Mouse (Mus musculus) adrenal gland, adult 2 months (tissue): Measurements from ENCODE around the gene Anxa5. TPM values are rescaled to one million over a fixed set of nuclear protein-coding genes. Genes with fewer than 3 reads are reported as not detected.

Source experiments
- DNase-seq: peaks from one replicate; pipeline ENCODE4 v3.0.0; 2021
- polyA plus RNA-seq: library from polyadenylated mRNA; depleted of rRNA; stranded (reverse); fragments of >200 nt; gene quantifications from 2 replicates; pipeline ENCODE4 v1.2.3, GENCODE M21; 2012
- total RNA-seq, 2 experiments: library from RNA; stranded (reverse); gene quantifications; 2 replicates each; pipeline ENCODE4 v1.2.3; 2021

Anxa5 gene
- total and polyA plus RNA-seq, 3 experiments, result 670 to 1,314 (median 728) TPM

DNA sequence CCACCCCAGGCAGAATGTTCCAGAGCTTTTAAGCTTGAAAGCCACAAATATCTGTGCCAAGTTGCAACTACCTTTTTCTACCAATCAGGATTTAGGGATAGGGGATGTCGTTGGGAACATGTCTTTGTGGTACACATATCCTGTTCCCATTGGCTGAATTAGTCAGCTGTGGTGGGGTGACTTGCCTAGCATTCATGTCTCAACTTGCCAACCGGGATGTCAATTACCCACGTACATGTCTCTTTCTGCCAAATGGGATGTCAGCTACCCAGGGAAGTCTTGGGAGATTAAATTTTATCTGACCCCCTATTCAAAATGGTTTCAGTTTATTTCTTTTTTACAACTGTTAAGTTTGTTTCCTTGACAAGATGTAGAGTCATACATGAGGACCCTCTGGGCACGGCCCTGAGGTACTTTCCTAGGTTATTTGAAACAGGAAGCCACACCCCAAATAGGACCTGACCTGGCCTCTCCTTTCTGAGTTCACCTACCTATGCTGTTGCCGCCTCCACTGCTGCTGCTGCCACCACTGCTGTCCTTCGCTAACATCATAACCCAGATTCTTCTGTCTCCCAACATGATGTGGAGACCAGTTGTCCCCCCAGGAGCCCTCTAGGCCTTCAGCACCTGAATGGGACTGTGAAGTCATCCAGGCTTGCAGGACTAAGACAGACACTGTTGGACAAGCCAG, 13.3 kb upstream of the Anxa5 start:
- no peak for DNase-seq

DNA sequence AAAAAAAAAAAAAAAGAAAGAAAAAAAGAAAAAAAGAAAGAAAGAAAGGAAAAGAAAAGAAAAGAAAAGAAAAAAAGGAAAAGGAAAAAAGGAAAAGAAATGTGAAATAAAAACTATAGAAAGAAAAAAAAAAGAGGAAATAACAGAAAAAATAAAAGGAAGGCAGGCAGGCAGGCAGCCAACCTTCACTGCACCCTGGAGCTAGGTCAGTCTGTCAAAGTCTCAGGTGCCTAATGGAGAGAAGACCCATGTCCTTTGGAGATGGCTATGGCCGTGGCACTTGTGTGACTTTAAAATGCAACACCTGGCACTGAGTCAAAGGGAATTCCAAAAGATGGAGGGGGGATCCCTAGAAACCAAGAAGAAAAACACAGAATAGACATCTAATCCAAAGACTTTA, 12.7 kb upstream of the Anxa5 start:
- no peak for DNase-seq

DNA sequence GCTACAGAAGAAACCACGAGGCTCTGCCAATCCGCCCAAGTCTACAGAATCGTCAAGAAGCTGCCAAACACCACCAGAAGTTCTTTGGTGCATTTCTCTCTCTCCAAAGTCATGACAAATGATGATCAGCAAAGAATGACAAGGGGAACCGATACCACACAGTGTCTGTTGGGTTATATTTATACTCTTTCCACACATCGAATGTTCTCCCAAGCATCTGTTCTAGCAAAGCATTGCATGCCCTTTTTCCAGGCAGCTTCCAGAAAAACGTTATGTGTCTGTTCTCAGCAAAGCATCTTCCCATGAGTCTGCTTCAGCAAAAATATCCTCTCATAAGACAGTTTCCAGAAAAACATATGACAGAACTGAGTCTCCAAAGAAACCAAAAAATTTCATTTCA, 11.2 kb upstream of the Anxa5 start:
- DNase-seq, result no peak

DNA sequence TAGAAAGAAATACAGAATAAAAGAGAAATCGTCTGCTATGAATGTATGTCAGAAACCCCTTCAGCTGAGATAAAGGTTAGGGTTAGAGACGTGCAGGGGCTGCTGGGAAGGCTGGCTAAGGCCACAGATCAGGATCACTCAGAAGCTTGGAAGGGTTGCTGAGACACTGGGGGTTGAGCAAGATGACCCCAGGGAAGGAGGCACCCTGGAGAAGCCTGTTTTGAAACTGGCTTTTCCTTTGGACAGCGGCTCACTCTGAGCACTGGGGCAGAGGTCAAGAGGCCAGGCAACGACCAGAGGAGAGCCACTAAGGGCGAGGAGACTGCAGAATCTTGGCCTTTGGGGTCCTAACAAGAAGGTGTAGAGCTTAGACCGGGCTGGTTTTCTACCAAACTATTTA, 10.5 kb upstream of the Anxa5 start:
- peak; percentile 50 for DNase-seq

DNA sequence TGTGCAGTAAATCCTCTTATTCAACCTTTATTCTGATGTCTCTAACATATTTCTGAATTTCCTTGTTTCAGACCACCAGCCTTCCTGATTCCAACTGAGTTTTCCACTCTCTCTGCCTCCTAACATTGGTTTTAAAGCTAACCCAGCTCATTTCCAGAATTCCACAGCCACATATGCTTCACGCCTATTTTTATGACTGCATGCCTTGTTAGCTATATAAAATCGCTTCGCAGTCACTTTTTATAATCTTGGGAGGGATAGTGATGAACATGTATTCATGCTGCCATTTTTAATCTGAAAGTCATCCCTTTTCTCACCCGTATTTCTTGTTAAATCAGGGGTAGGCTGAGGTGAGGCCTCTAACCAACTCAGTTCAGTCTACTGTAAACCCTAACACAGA, 8.6 kb upstream of the Anxa5 start:
- no peak for DNase-seq

DNA sequence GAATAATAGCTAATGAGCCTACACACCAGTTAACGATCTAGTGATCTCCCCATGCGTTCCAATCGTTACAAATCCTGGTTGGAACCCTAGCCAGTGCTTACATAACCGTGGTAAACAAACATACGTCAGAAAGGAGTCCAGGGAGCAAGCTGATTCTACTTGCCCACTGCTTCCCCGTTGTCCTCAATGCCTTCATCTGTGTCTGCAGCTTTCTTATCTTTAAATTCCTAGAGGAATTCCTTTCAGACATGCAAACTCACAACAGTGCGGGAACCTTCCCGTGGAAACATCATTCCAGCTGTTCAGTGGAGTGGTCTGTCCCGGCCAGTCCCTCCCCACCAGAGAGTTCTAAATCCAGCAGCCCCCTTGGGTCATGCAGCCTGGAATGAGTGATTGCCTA, 7.2 kb upstream of the Anxa5 start:
- no peak for DNase-seq

DNA sequence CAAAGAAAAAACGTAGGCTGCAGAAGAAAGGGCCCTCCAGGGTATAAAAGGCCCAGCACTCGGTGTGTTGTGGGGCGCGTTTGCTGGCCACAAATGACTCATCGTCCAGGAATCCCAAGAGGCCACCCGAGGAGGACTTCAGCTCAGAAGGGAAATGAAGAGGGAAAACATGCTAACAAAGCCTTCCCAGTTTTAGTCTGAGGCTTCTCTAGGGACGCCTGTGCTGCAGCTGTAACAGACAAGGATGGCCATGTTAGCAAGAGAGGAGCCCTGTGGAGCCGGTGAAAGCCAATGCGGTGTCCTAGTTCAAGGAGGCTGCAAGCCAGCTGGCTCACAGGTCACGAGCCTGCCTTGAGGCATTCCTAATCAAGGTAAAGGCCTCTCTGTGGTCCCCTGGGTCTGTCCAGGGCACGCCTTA, 6.1 kb upstream of the Anxa5 start:
- DNase-seq, result peak; percentile 84

DNA sequence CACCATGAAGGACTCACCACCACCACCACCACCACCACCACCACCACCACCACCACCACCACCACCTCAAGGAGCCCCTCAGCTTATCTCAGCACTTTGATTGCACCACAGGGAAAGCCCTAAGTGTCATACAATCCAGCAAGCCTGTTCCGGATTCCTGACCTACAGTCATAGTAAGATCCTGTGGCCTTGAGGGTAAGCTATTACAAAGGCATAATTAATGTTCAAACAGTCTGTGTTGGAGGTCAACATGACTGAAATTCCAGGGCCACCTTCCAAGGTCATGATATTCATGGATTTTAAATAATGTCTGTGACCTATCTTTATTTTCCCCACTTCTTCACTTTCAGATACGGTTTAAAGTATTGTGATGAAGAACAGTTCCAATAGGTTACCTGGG, 4.8 kb upstream of the Anxa5 start:
- peak; percentile 67 for DNase-seq

DNA sequence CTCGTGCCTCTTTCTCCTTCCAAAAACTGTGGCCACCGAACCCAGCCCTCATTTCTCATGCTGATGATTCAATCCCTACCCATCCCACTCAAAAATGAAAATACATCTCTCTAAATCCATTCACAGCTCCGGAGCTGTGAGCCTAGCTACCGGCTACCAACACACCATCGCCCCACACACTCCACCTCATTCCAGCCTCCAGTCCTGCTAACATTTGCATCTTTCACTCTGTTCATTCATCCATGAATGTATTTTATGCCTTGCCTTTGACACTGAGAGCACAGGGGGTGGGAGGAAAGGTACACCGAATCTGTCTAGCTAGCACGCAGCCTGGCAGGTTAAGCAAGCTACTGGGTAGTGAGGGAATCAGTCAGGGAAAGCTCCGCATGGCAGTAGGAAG, 3.1 kb upstream of the Anxa5 start:
- DNase-seq, result no peak

DNA sequence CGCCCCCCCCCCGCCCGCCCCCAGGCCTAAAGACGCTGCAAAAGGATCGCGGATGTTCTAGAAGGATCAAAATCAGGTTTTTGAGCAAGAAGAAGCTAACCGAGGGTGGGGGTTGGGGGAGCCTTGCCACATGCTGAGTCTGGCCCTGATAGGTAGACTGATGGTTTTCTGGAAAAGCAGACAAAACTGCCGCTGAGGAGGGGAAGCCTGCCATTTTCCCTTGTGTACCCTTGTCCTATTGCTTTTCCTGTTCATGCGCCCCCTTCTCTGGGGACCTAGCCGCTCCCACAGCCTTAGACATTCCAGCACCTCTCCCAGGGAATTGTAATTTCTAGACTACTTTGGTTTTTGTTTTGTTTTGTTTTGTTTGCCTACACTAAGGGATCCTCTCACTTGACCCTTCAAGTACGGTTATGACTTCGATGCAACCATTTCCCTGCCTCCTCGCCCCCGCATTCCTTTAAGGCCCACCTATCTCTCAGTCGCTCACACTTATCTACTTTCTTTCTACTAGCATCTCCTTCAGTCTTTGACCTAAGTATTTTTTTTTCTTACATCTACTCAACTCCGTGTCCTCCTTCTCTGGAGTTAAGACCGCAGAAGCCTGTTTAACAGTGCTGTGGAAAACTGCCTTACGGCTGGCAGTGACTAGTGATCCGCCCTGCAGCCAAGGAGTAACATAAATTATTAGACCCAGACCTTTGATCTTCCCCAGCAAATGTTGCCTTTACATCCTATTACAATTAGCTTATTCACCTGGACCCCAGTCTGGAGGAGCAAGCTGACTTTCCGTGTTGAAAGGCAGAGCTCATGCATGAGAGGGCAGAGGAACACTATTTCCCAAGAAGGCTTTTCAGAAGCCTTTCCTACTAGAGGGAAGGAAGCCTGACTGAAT, 814 bp upstream of the Anxa5 start:
- peak; percentile 45 for DNase-seq

DNA sequence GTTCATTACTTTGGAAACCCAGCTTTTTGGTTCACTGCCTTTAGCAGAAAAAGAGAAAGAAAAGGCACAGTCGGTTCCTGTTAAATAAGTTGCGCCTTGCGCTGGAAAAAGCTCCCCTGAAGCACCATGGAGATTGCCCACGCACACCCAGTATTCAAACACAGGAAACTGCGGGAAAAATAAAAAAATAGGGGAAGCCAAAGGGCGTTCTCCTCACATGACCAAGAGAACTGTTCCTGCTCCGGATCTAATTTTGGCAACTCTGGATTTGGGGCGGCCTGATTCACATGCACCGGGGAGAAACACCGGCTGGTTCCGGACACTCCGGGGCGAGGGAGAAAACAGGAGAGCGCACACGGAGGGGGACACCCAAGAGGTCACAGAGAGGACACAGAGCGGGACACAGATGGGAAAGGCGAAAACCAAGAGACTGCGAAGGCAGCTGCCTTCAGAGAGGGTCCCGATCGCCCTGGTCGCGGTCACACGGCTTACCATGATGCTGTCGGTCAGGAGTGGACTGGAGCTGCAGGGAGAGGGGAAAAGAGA, 683 bp downstream of the Anxa5 start:
- DNase-seq, result peak; percentile 67

DNA sequence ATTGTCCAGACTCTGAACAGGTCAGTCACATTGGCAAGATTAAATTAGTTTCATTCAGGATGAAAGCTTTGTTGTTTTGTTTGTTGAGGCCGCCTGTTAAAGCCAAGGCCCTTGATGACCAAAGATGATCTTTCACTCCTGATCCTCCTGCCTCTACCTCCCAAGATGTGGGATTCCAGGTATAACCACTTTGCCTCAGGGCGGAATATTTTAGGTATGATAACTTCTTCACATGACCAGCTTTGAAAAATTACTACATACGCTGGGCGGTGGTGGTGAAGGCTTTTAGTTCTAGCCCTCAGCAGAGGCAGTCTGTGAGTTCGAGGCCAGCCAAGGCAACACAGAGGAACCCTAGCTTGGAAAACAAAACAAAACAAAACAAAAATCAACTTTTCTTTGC, 1.3 kb downstream of the Anxa5 start:
- DNase-seq, result no peak

DNA sequence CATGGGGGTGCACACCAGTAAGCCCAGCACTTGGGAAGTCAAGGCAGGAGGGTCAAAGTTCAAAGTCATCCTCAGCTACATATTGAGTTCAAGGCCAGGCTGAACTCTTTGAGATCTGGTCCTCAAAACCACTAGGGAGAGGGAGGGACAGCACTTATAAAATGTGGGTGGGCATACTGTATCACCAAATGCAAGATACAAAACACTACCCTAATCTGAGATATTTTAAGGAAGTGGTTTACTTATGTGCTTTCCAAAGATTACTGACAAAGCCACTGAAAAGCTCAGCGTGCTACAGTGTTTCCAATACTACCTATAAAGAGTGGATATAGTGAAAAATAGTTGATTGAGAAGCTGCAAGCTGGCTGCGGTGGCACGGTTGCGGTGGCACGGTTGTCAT, 2.5 kb downstream of the Anxa5 start:
- no peak for DNase-seq

DNA sequence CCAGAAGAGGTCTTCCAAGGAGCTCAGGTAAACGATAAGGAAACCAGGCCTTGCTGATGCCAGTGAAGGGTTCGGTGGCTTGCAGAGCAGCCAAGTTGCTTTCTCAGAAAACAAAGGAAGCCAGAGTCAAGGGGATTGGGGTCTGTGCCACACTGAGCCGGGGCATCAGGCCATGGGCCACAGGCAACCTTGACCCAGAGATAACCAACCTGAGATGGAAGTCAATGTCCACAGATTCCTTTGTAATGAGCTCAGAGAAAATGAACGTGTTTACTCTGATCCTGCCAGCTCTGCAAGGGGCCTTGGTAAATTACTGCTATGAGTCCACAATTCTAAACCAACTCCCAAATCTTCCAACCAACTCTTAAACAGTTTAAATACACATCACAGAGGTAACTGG, 3.8 kb downstream of the Anxa5 start:
- DNase-seq, result peak; percentile 79

DNA sequence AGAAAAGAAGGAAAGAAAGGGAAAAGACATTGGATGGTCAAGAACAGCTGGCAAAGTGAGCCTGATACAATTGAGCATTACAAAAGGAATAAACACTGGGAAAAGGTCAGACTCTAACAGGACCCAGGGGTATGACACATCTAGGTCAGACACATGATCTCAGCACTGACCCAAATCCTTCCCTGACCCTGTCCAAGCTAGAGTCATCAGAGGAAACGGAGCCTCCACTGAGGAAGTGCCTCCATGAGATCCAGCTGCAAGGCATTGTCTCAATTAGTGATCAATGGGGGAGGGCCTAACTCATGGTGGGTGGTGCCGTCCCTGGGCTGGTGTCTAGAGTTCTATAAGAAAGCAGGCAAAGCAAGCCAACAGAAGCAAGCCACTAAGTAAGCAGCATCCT, 6.8 kb downstream of the Anxa5 start:
- DNase-seq, result peak; percentile 75

DNA sequence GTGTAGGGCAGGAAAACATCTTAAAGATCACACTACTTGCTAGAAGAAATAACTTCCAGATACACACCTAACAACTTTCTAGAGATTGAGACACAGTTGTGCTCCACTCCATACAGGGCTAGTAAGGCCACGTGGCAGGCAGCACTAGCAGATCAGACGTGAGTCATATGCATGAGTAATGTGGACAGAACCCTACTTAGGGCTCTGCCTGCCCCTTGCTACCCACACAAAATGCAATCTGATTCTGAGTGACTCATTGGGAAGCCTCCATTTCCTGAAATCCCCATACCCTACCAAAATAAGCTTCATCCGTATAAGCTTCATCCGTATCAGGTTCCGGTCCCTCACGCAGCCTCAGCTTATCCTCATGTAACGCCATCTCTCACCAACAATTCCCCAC, 8.1 kb downstream of the Anxa5 start:
- DNase-seq, result peak; percentile 78

DNA sequence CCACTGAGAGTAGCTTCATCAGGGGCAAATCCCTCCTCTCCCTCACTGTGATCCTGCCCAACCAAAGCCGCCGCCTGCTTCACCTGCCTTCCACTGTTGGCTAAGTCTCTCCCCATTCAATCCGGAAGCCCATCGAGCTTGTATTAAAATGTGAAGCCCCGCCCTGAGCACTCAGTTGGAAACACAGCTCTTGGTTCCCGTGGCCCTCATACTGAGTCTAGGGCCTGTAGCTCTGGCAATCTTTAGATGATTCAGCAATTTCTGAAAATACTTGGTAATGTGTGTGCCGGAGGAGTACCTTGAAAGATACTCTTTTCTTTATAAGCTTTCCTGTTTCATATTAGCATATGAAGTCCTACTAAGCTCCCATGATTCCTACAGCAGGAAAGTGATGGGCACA, 10.2 kb downstream of the Anxa5 start:
- DNase-seq, result no peak

DNA sequence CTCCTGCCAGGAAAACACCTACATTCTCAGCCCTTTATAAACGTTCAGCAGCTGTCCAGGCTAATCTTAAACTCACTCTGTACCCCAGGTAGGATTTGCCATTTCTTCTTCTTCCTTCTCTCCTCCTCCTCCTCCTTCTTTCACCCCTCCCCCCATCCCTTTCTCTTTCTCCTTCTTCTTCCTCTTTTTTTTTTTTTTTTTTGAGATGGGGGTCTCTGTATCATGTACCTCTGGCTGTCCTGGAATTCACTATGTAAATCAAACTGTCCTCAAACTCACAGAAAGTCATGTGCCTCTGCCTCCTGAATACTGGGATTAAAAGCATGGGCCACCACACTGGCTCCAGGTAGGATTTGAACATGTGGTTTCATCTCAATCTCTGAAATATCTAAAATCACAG, 13.3 kb downstream of the Anxa5 start:
- DNase-seq, result no peak

DNA sequence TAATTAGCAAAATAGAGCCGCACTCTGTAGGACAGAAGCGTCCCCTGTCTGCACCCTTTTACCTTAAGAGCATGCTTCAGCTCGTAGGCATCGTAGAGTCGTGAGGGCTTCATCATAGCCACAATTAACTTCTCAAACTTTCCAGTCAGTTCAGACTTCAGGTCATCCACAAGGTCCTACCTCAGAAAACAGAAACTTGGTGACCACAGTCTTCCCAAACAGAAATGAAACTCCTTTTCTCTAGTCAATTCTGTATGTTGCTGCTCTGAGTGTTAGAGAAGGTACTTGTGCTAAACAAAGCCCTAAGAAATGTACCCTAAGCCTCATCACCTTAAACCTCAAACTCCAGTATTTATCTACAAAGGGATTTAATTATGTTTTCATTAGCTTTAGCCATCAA, 13.9 kb downstream of the Anxa5 start:
- DNase-seq, result no peak

DNA sequence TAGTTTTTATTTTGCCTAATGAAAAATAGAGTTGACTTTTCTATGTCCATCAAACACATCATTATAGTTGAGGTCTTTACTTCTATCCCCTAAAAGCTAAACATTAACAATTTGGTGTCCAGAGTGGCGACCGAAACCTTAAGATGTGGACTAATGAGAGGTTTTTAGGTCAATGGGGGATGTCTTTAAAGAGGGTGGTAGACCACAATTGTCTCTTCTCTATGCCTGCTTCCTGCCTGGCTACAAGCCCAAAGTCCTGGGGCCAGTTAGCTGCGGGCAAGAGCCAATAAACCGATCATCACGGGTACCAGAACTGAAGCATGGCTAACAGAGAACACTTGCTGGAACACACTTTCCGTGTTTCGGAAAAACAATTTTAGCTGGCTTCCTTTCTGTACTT, 15.0 kb downstream of the Anxa5 start:
- no peak for DNase-seq

DNA sequence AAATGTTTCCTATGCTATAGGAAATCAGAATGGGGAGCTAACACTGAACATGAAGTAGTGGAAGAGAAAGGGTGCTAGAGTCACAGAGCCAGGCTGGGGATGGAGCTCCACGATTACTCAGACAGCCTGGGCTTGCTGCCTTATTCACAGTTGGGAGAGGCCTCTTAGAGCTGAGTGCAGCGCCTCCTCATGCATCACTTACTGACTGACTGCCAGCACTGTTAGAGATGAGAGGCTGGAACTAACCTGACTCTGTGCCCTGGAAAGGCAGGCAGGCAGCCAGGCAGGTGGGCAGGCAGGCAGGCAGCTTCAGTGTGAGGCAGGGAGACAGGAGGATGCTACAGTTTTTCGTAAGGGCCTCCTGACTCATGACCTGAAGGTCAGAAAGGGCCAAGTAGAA, 20.1 kb downstream of the Anxa5 start:
- no peak for DNase-seq

DNA sequence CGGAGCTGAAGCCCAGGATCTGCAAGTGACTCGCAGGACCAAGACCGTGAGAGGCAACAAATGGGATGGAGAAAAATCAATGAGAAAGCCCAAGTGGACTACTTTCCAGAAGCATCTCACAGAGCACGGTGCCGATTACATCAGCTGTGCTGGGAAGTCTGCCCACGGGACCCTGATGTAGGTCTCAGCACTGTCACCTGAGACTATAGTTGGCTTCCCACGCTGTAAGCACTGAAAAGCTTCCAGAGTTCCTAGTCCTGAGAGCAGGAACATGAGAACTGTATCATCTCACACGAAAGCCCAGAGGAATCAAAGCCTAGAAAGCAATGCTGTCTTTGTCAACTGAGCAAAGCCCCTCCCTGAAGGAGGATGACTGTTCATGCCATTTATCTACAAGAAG, 20.6 kb downstream of the Anxa5 start:
- DNase-seq, result no peak

DNA sequence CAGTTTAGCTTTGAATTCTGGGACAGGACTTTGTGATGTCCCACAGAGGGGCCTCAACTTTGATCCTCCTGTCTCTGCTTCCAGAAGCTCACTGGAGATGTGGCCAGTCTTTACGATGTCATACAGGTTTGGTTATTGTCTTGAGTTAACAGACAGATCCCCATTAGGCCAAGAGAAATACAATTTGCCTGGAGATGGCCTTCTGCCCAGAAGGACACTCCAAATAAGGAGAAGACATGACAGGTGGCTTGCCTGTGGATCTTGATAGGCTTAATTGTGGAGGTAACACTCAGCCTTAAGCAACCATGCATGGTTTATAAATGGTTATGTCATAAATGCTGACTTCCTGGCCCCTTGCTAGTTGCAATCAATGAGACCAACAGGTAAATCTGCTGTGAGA, 23.2 kb downstream of the Anxa5 start:
- no peak for DNase-seq
